Mouse (Mus musculus): ENCODE results near the gene Olfr1013.

DNA sequence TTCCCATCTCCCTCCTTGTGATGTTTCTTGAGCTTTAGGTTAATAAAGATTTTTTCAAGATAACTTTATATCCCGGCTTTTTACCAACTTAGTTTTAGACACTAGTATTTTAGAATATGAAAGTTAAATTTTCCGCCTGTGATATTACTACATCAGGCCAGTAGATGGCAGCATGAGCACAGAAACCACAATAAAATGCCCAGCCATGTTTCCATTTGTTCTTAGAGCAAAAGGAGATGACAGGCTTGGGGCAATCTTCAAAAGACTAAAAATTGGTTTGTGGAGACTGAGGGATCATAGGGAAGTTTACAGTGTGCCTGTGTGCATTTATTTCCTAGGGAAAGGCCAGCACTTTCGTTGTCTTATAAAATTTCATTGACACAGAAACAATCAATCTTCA, 41.1 kb upstream of the Olfr1013 start:
- TF ChIP-seq CTCF (IDR thresholded peaks at IDR 0.05; ENCODE audit: low read depth) (peak; percentile 45), EP300 (IDR thresholded peaks at IDR 0.05; ENCODE audit: low read depth) (no peak)
